Mouse (Mus musculus): Measurements from ENCODE around the gene Myo9b. TPM values are rescaled to one million over a fixed set of nuclear protein-coding genes. Genes with fewer than 3 reads are reported as not detected.

The Myo9b gene
- polyA plus RNA-seq, 1 experiment from 2014 or later, result 16.8 TPM

- peak overlapping the region; percentile 86 for H3K4me2 ChIP-seq (ENCODE audit: low read length)
- peaks cover 20% of the 10 kb centered on the region for H3K36me3 ChIP-seq (ENCODE audit: control insufficient read depth, insufficient read depth, low read length)
- H3K9me3 ChIP-seq (ENCODE audit: control insufficient read depth, low read length), result no peaks in the 10 kb centered on the region
- H3K9ac ChIP-seq (ENCODE audit: low read length), result peak overlapping the region; percentile 81
- peak overlapping the region; percentile 64 to 79 for H3K4me3 ChIP-seq (ENCODE audit: control insufficient read depth in 1 of 2, insufficient read depth in 1 of 2, low read depth in 1 of 2, low read length in 2 of 2)
- 1% methylated on average over 55 of the region's 55 CpGs for WGBS
- 0 out of 4 replicates have a peak overlapping the region, but pooled peaks have one; percentile 4 to 9 for H3K27ac ChIP-seq (replicated peaks in 1 of 2; ENCODE audit: control insufficient read depth in 1 of 2, insufficient read depth in 1 of 2, low read depth in 2 of 2, low read length in 2 of 2)
- H3K27me3 ChIP-seq (ENCODE audit: control insufficient read depth, insufficient read depth, low read length), result no peaks in the 10 kb centered on the region
- peak; percentile 76 for ATAC-seq (ENCODE audit: insufficient number of reproducible peaks, insufficient read depth, low FRiP score, low read depth)
- H3K4me1 ChIP-seq (ENCODE audit: control insufficient read depth in 2 of 2, insufficient read depth in 2 of 2, low read length in 2 of 2), result peaks cover 4 to 13% of the 10 kb centered on the region in 2 experiments; a peak in 3 of 4 replicates
Measured at GRCm38 (mm10) chr8:71406099-71407015, 133.8 kb downstream of the Myo9b start.

GRCm38 (mm10) chr8:71407441-71407840 lies 134.9 kb downstream of the Myo9b start:
- ATAC-seq (ENCODE audit: insufficient number of reproducible peaks, insufficient read depth, low FRiP score, low read depth), result no peak
- peak overlapping the region; percentile 81; the same call in 1 of the 2 replicates for H3K9ac ChIP-seq (ENCODE audit: low read length)
- H3K27ac ChIP-seq (replicated peaks in 1 of 2; ENCODE audit: control insufficient read depth in 1 of 2, insufficient read depth in 1 of 2, low read depth in 2 of 2, low read length in 2 of 2), result no peak overlapping the region
- peak overlapping the region; percentile 86 for H3K4me2 ChIP-seq (ENCODE audit: low read length)
- H3K27me3 ChIP-seq (ENCODE audit: control insufficient read depth, insufficient read depth, low read length), result no peaks in the 10 kb centered on the region
- peaks cover 4 to 13% of the 10 kb centered on the region in 2 experiments; a peak in 3 of 4 replicates for H3K4me1 ChIP-seq (ENCODE audit: control insufficient read depth in 2 of 2, insufficient read depth in 2 of 2, low read length in 2 of 2)
- WGBS, result 82% methylated on average over 14 of the region's 14 CpGs
- H3K36me3 ChIP-seq (ENCODE audit: control insufficient read depth, insufficient read depth, low read length), result peaks cover 20% of the 10 kb centered on the region
- no peaks in the 10 kb centered on the region for H3K9me3 ChIP-seq (ENCODE audit: control insufficient read depth, low read length)
- no peak overlapping the region; a peak in 1 of 4 replicates for H3K4me3 ChIP-seq (ENCODE audit: control insufficient read depth in 1 of 2, insufficient read depth in 1 of 2, low read depth in 1 of 2, low read length in 2 of 2)

GRCm38 (mm10) chr8:71408231-71408630 lies 135.7 kb downstream of the Myo9b start:
- ATAC-seq (ENCODE audit: insufficient number of reproducible peaks, insufficient read depth, low FRiP score, low read depth), result no peak
- Histone ChIP-seq H3K27ac (replicated peaks in 1 of 2; ENCODE audit: control insufficient read depth in 1 of 2, insufficient read depth in 1 of 2, low read depth in 2 of 2, low read length in 2 of 2) (no peak overlapping the region), H3K27me3 (ENCODE audit: control insufficient read depth, insufficient read depth, low read length) (no peaks in the 10 kb centered on the region), H3K9me3 (ENCODE audit: control insufficient read depth, low read length) (no peaks in the 10 kb centered on the region), H3K9ac (ENCODE audit: low read length) (no peak overlapping the region), H3K36me3 (ENCODE audit: control insufficient read depth, insufficient read depth, low read length) (peaks cover 20% of the 10 kb centered on the region), H3K4me3 (ENCODE audit: control insufficient read depth in 1 of 2, insufficient read depth in 1 of 2, low read depth in 1 of 2, low read length in 2 of 2) (no peak overlapping the region), H3K4me1 (ENCODE audit: control insufficient read depth in 2 of 2, insufficient read depth in 2 of 2, low read length in 2 of 2) (peaks cover 4 to 13% of the 10 kb centered on the region in 2 experiments; a peak in 3 of 4 replicates), H3K4me2 (ENCODE audit: low read length) (no peak overlapping the region)
- WGBS, result 92% methylated on average over 4 of the region's 4 CpGs

Other genes with a start within 250 kb of the Myo9b start
- 134 and 144 TPM in 2 replicates for gene Haus8, start 220 bp downstream of the Myo9b start, polyA plus RNA-seq (2014; fragmentation: Nextera tagmentation; extraction: Ambion mirVana)
- gene Use1, start 94.1 kb downstream of the Myo9b start, polyA plus RNA-seq (2014; fragmentation: Nextera tagmentation; extraction: Ambion mirVana), result 87.1 and 95.4 TPM in 2 replicates
- 3.6 TPM in 2 replicates for gene Ocel1, start 98.6 kb downstream of the Myo9b start, polyA plus RNA-seq (2014; fragmentation: Nextera tagmentation; extraction: Ambion mirVana)
- 57.1 and 62.4 TPM in 2 replicates for gene Nr2f6, start 109.2 kb downstream of the Myo9b start, polyA plus RNA-seq (2014; fragmentation: Nextera tagmentation; extraction: Ambion mirVana)
- 10.8 TPM in 2 replicates for gene Ushbp1, start 123.1 kb downstream of the Myo9b start, polyA plus RNA-seq (2014; fragmentation: Nextera tagmentation; extraction: Ambion mirVana)
- gene Babam1, start 124.1 kb downstream of the Myo9b start, polyA plus RNA-seq (2014; fragmentation: Nextera tagmentation; extraction: Ambion mirVana), result 84.5 and 86.1 TPM in 2 replicates
- gene Ankle1, start 133.3 kb downstream of the Myo9b start, polyA plus RNA-seq (2014; fragmentation: Nextera tagmentation; extraction: Ambion mirVana), result 16.7 and 20.7 TPM in 2 replicates
- gene Abhd8, start 190.9 kb downstream of the Myo9b start, polyA plus RNA-seq (2014; fragmentation: Nextera tagmentation; extraction: Ambion mirVana), result 20.8 and 29.2 TPM in 2 replicates
- gene Mrpl34, start 192.2 kb downstream of the Myo9b start, polyA plus RNA-seq (2014; fragmentation: Nextera tagmentation; extraction: Ambion mirVana), result 191 and 193 TPM in 2 replicates
- gene Dda1, start 196.5 kb downstream of the Myo9b start, polyA plus RNA-seq (2014; fragmentation: Nextera tagmentation; extraction: Ambion mirVana), result 76.7 and 79.1 TPM in 2 replicates
- gene Ano8, start 213.2 kb downstream of the Myo9b start, polyA plus RNA-seq (2014; fragmentation: Nextera tagmentation; extraction: Ambion mirVana), result 1.5 and 1.8 TPM in 2 replicates
- 3.3 and 4.4 TPM in 2 replicates for gene Gtpbp3, start 215.4 kb downstream of the Myo9b start, polyA plus RNA-seq (2014; fragmentation: Nextera tagmentation; extraction: Ambion mirVana)
- gene Plvap, start 239.0 kb downstream of the Myo9b start, polyA plus RNA-seq (2014; fragmentation: Nextera tagmentation; extraction: Ambion mirVana), result 109 and 121 TPM in 2 replicates

All from heart, embryonic 14.5 days (tissue).